Mouse (Mus musculus) forebrain, postnatal 0 days (tissue): ENCODE measurements around the gene Kdm4a. TPM values are rescaled to one million over a fixed set of nuclear protein-coding genes. Genes with fewer than 3 reads are reported as not detected.

ENCODE experiments used
- ATAC-seq: fragments of 200-750 bp; cut with Nextera tagmentation; 2 replicates; pipeline ENCODE4 v1.8.0; 2017; ENCODE audit warnings: mild to moderate bottlenecking, moderate library complexity
- DNase-seq: peaks from one replicate; pipeline ENCODE4 v3.0.0-alpha.2; 2015
- H3K27ac ChIP-seq: fragments of 300-500 bp; sonication (generic); 2 replicates; pipeline ENCODE4 v1.5.1; 2014; ENCODE audit warnings: low read depth, mild to moderate bottlenecking, antibody characterized with exemption, low read length, moderate library complexity, mixed read lengths
- H3K27me3 ChIP-seq: fragments of 300-500 bp; sonication (generic); 2 replicates; pipeline ENCODE4 v1.6.1; 2014; ENCODE audit warnings: mild to moderate bottlenecking, low read length, mixed read lengths; ENCODE audit not compliant: insufficient read depth
- H3K36me3 ChIP-seq: fragments of 300-500 bp; sonication (generic); 2 replicates; pipeline ENCODE4 v1.6.1; 2014; ENCODE audit warnings: mild to moderate bottlenecking, moderate library complexity; ENCODE audit not compliant: insufficient read depth
- H3K4me1 ChIP-seq: fragments of 300-500 bp; sonication (generic); 2 replicates; pipeline ENCODE4 v1.6.1; 2014; ENCODE audit warnings: antibody characterized with exemption; ENCODE audit not compliant: insufficient read depth
- H3K4me2 ChIP-seq: fragments of 300-500 bp; sonication (generic); 2 replicates; pipeline ENCODE4 v1.6.1; 2014; ENCODE audit warnings: low read depth, mild to moderate bottlenecking, moderate library complexity
- H3K4me3 ChIP-seq: fragments of 300-500 bp; sonication (generic); 2 replicates; pipeline ENCODE4 v1.5.1; 2014; ENCODE audit warnings: low read depth, low read length, mixed read lengths
- H3K9ac ChIP-seq: fragments of 300-500 bp; sonication (generic); 2 replicates; pipeline ENCODE4 v1.6.1; 2014; ENCODE audit warnings: mild to moderate bottlenecking
- H3K9me3 ChIP-seq: fragments of 300-500 bp; sonication (generic); 2 replicates; pipeline ENCODE4 v1.6.1; 2016; ENCODE audit warnings: low read length
- CTCF ChIP-seq: sonication (generic); IDR thresholded peaks from 2 replicates; pipeline ENCODE4 v1.5.1; 2016; ENCODE audit warnings: antibody characterized with exemption, control low read depth, low read depth
- WGBS: fragments of 180-500 bp; shearing (Covaris S2); extraction: QIAGEN DNeasy Blood & Tissue Kit; methylation state at CpG from one replicate; pipeline ENCODE4 v1.1.7; 2014; 5-methylcytosine and 5-hydroxymethylcytosine counted together
- polyA plus RNA-seq: library from polyadenylated mRNA; unstranded; fragments of >200 nt; fragmentation: Nextera tagmentation; extraction: Ambion mirVana; gene quantifications from 2 replicates; pipeline ENCODE4 v1.2.1, GENCODE M21; 2015
- total RNA-seq: library from RNA; depleted of rRNA; stranded (reverse); fragments of >200 nt; gene quantifications from 2 replicates; pipeline ENCODE4 v1.2.3, GENCODE M21; 2014; rRNA removed

Gene Kdm4a
- 96.5 and 122 TPM in 2 replicates for total RNA-seq
- polyA plus RNA-seq = 29.7 and 39.0 TPM in 2 replicates

DNA sequence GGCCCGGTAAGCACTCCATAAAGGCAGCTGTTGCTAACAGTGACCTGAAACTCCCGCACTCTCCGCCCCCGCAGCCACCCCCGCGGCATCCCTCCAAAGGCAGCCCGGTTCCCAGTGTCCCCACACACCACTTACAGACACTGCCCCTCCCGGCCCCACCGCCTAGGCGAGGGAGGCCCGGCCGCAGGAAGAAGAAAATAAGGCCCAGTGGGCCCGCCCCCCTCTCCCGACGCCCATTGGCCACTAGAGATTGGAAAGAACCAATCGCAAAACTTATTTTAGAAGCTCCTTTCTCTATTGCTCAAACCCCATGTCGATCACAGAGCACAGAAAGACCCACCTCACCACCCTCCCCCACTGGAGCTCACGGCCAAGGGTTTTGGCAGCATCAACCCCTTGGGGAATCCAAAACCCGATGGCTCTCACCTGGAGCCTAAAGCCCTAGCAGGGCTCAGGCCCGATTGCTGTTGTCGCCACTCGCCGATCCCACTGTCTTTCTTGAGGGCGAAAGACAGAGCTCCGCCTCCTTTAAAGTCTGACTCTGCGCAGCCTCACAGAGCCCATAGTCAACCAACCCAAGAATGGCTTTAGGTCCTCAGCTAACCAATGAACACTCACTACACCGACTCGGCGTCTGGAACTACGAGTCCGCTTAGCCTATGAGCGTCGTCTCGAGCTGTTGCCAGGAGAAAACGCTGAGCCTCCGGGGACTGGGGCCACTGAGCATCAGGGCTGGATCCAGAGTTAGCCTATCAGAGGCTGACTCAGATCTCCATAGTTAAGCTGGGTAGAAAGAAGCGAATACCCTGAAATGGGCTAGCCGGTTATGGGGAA lies at the start of gene Kdm4a:
Gene Kdm4a (minus strand): TSS at position 577 of the 834 bp plus-strand sequence.
- no peaks in the 10 kb centered on the region for H3K9me3 ChIP-seq
- TF ChIP-seq CTCF = no peak
- peaks cover 11% of the 10 kb centered on the region for H3K4me1 ChIP-seq
- peak within 1 kb of the TSS; percentile 78 for H3K9ac ChIP-seq
- ATAC-seq (peak; percentile 99), DNase-seq (peak; percentile 99)
- H3K4me3 ChIP-seq = peak within 1 kb of the TSS; percentile 89
- H3K27me3 ChIP-seq = no peaks in the 10 kb centered on the region
- H3K4me2 ChIP-seq = peak within 1 kb of the TSS; percentile 58
- whole genome bisulfite sequencing = 2% methylated on average over 38 of the region's 38 CpGs
- H3K36me3 ChIP-seq = peaks cover 26% of the 10 kb centered on the region
- peak within 1 kb of the TSS; percentile 96 for H3K27ac ChIP-seq

DNA sequence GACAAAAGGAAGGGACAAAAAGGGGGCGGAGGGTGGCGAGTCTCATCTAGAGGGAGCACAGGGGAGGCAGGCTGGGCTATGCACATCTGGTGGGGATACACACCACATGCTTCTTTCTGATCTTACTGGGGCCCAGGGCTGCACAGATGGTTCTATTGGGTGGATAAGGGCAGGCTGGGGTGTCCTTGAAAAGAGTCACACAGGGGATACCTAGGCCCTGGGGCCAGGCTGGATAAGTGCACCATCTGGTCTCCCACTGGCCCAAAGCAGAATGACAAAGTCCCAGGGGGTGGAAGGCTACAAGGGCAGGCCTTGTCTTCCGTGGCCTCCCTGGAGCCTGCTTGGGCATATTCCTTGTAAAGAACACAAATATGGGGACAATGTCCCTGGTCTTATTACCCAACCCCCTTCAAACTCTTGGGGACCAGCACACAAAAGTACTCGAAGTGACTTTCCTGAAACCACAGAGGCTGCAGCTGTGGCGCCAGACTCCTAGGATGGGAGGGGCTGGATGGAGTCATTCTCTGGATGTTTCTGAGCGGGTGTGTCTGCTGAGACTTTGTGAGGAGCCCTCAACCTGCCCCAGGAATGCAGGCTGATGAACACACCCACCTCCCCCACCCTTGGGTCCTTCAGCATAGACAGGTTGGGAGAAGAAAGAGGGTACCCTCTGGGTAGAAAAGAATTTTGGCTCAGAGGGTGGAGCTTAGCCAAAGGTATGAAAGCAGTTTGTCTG lies 49.4 kb upstream of the Kdm4a start:
- no peaks in the 10 kb centered on the region for H3K4me1 ChIP-seq
- 82% methylated on average over 6 of the region's 6 CpGs for whole genome bisulfite sequencing
- no peak overlapping the region for H3K4me2 ChIP-seq
- ATAC-seq = no peak
- no peaks in the 10 kb centered on the region for H3K9me3 ChIP-seq
- DNase-seq = no peak
- H3K27me3 ChIP-seq = no peaks in the 10 kb centered on the region
- H3K27ac ChIP-seq = no peak overlapping the region
- H3K4me3 ChIP-seq = no peak overlapping the region
- H3K9ac ChIP-seq = no peak overlapping the region
- H3K36me3 ChIP-seq = peaks cover 71% of the 10 kb centered on the region
- no peak for TF ChIP-seq CTCF

DNA sequence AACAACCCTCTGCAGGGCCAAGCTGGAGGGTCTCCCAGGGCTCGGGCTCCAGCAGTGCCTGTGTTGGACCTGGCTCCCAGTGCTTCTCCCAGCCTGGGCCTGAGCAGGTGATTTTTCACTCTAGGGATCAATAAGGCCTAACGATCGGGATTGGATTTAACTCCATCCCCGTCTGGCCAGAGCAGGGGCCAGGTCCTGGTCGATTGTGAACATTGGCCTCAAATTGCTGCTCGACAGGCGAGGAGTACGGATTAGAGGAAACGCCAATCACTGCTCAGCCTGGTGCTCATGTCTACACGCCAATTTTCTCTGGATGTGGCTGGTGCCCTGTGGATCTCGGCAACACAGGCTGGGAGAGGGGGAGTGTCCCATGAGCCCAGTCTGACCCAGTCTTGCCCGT lies 47.6 kb upstream of the Kdm4a start:
- H3K27me3 ChIP-seq = no peaks in the 10 kb centered on the region
- TF ChIP-seq CTCF = no peak
- DNase-seq (no peak), ATAC-seq (no peak)
- H3K27ac ChIP-seq = no peak overlapping the region
- no peaks in the 10 kb centered on the region for H3K4me1 ChIP-seq
- H3K36me3 ChIP-seq = peaks cover 82% of the 10 kb centered on the region
- 84% methylated on average over 12 of the region's 12 CpGs for WGBS
- H3K9me3 ChIP-seq = no peaks in the 10 kb centered on the region
- H3K4me3 ChIP-seq = no peak overlapping the region
- no peak overlapping the region for H3K9ac ChIP-seq
- no peak overlapping the region for H3K4me2 ChIP-seq

DNA sequence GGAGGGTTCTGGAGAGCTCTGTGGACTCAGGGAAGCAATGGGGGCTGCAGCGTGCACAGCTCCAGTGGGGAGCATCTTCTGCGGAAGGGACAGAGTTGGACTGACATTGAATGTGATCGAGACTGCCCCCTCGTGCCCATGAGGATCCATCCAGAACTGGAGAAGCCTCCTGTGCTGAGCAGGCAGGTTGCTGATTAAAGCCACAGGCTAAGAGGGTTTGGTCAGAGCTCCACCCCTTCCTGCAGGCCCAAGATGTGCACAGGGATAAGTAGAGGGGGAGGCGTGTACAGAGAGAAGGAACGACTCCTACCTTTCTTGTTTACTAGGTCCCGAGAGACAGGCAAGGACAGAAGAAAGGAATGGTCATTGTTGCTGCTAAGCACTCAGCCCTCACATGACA lies 41.4 kb upstream of the Kdm4a start:
- 82% methylated on average over 7 of the region's 7 CpGs for WGBS

DNA sequence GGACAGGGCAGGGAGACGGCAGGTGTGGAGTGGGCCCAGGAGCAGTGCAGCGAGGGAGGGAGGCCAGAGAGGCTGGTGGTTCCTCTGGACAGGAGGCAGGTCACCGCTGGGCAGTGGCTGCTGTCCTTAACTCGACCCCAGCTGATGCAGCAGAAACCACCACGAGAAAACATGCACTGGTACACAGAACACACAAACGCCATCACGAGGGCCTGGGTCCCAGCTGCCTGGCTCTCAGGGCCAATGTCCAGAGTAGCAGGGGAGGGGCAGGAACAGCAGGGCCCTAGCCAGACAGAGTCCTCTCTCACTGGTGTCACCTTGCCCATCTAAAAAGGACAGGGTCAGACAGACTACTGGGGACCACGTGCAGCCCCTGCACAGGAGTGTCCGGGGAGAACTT lies 40.9 kb upstream of the Kdm4a start:
- Histone ChIP-seq H3K27ac (no peak overlapping the region), H3K9me3 (no peaks in the 10 kb centered on the region), H3K4me2 (no peak overlapping the region), H3K27me3 (no peaks in the 10 kb centered on the region), H3K4me1 (no peaks in the 10 kb centered on the region), H3K9ac (no peak overlapping the region), H3K36me3 (peaks cover 92% of the 10 kb centered on the region), H3K4me3 (no peak overlapping the region)
- DNase-seq (no peak), ATAC-seq (no peak)
- no peak for TF ChIP-seq CTCF
- 90% methylated on average over 9 of the region's 9 CpGs for WGBS

More for the DNA sequence above, 41.4 kb upstream of the Kdm4a start:
- Histone ChIP-seq H3K9ac (no peak overlapping the region), H3K27ac (no peak overlapping the region), H3K4me3 (no peak overlapping the region), H3K9me3 (no peaks in the 10 kb centered on the region), H3K4me2 (no peak overlapping the region), H3K36me3 (peaks cover 92% of the 10 kb centered on the region), H3K27me3 (no peaks in the 10 kb centered on the region), H3K4me1 (no peaks in the 10 kb centered on the region)
- no peak for TF ChIP-seq CTCF
- no peak for DNase-seq
- ATAC-seq = no peak

DNA sequence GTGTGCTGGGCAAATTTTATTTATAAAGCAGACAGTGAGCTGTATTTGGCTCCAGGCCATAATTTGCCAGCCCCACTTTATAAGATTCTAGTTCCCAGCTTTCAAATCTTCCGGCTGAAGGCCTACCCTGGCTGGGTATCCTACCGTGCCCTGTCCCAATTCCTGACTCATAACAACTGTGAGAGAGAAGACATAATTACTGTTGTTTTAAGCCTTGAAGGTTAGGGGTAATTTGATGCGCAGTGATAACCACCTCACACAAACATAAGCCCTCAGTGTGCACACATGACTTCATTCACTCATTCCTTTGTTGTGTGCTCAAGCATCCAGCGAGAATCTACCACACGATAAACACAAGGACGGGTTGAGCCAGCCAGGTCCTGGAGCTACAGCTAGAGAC lies 39.6 kb upstream of the Kdm4a start:
- H3K36me3 ChIP-seq = peaks cover 89% of the 10 kb centered on the region
- no peak overlapping the region for H3K4me2 ChIP-seq
- ATAC-seq = no peak
- no peak for TF ChIP-seq CTCF
- H3K9ac ChIP-seq = no peak overlapping the region
- WGBS = 61% methylated on average over 6 of the region's 6 CpGs
- no peak overlapping the region for H3K4me3 ChIP-seq
- no peaks in the 10 kb centered on the region for H3K9me3 ChIP-seq
- no peak for DNase-seq
- no peaks in the 10 kb centered on the region for H3K4me1 ChIP-seq
- no peak overlapping the region for H3K27ac ChIP-seq
- H3K27me3 ChIP-seq = no peaks in the 10 kb centered on the region

DNA sequence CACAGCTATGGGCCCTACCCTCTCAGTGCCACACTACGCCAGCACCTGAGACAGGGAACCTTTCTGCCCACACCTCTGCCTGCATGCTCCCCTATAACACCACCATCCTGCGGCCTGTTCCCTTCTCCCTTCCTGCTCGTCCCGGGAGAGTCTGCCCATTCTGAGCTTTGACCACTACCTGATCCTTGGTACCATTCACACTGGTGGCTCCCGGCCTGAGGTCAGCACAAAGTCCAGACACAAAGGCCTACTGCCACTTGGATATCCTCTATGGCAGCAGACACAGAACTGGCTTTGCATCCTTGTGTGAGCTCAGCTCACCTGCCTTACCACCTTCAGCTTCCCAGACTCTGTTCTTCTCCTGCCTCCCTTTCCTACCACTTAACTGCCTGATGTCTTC lies 38.7 kb upstream of the Kdm4a start:
- WGBS = 88% methylated on average over 5 of the region's 5 CpGs
- no peaks in the 10 kb centered on the region for H3K4me1 ChIP-seq
- H3K4me3 ChIP-seq = no peak overlapping the region
- ATAC-seq (no peak), DNase-seq (no peak)
- H3K27me3 ChIP-seq = no peaks in the 10 kb centered on the region
- H3K9ac ChIP-seq = no peak overlapping the region
- H3K36me3 ChIP-seq = peaks cover 85% of the 10 kb centered on the region
- H3K4me2 ChIP-seq = no peak overlapping the region
- H3K9me3 ChIP-seq = no peaks in the 10 kb centered on the region
- no peak for TF ChIP-seq CTCF
- no peak overlapping the region for H3K27ac ChIP-seq
